Mouse (Mus musculus) lung, embryonic 14.5 days (tissue): ENCODE measurements around the gene Tmem135. TPM values are rescaled to one million over a fixed set of nuclear protein-coding genes. Genes with fewer than 3 reads are reported as not detected.
A peak's percentile ranks its signal among the peaks of the same experiment; 100 is the strongest.

Experiments used
- ATAC-seq: fragments of 200-750 bp; cut with Nextera tagmentation; 2 replicates; pipeline ENCODE4 v1.8.0; 2017; ENCODE audit warnings: mild to moderate bottlenecking, moderate TSS enrichment, moderate library complexity; ENCODE audit not compliant: insufficient read depth
- DNase-seq: peaks from one replicate; pipeline ENCODE4 v3.0.0-alpha.2; 2015
- H3K27ac ChIP-seq: fragments of 300-500 bp; sonication (generic); 2 replicates; pipeline ENCODE4 v1.5.1; 2014; ENCODE audit warnings: low read depth, mild to moderate bottlenecking, moderate library complexity
- H3K27me3 ChIP-seq: fragments of 300-500 bp; sonication (generic); 2 replicates; pipeline ENCODE4 v1.6.1; 2014; ENCODE audit warnings: low read length, control low read depth; ENCODE audit not compliant: insufficient read depth
- H3K36me3 ChIP-seq: fragments of 300-500 bp; sonication (generic); 2 replicates; pipeline ENCODE4 v1.6.1; 2014; ENCODE audit warnings: control low read depth; ENCODE audit not compliant: insufficient read depth
- H3K4me1 ChIP-seq: fragments of 300-500 bp; sonication (generic); 2 replicates; pipeline ENCODE4 v1.6.1; 2014; ENCODE audit warnings: antibody characterized with exemption, control low read depth; ENCODE audit not compliant: insufficient read depth
- H3K4me2 ChIP-seq: fragments of 300-500 bp; sonication (generic); 2 replicates; pipeline ENCODE4 v1.6.1; 2014; ENCODE audit warnings: mild to moderate bottlenecking
- H3K4me3 ChIP-seq: fragments of 300-500 bp; sonication (generic); 2 replicates; pipeline ENCODE4 v1.5.1; 2014; ENCODE audit warnings: low read depth, low read length
- H3K9ac ChIP-seq: fragments of 300-500 bp; sonication (generic); 2 replicates; pipeline ENCODE4 v1.6.1; 2014
- H3K9me3 ChIP-seq: fragments of 300-500 bp; sonication (generic); 2 replicates; pipeline ENCODE4 v1.6.1; 2016; ENCODE audit warnings: low read depth, low read length, control low read depth
- CTCF ChIP-seq: IDR thresholded peaks from 2 replicates; pipeline ENCODE4 v1.5.1; 2016; ENCODE audit warnings: antibody characterized with exemption, low read depth
- WGBS: fragments of 180-500 bp; shearing (Covaris S2); extraction: QIAGEN DNeasy Blood & Tissue Kit; methylation state at CpG from one replicate; pipeline ENCODE4 v1.1.7; 2014; 5-methylcytosine and 5-hydroxymethylcytosine counted together
- polyA plus RNA-seq: library from polyadenylated mRNA; unstranded; fragments of >200 nt; fragmentation: Nextera tagmentation; extraction: Ambion mirVana; gene quantifications from 2 replicates; pipeline ENCODE4 v1.2.1, GENCODE M21; 2014

Tmem135 gene
- polyA plus RNA-seq, 1 experiment from 2014 or later: 22.9 TPM

DNA sequence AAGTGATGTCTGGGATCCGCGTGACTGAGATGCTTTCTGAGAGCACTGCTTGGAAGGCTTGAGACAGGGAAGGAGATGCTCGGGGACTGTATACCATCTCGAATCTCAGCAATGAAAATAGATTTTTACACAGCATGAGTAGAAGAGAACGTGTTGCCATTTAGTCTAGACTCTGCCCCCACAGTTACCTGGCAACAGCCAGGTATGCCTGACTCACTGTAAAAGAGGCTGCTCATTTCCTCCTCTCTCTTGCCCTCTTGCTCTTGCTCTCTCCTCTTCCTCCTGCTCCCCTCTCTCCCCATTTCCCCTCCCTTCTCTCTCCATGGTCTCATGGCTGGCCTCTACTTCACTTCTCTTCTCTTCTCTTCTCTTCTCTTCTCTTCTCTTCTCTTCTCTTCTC is 20.6 kb upstream of the Tmem135 start:
- no peak overlapping the region for H3K27ac ChIP-seq
- DNase-seq: no peak
- no peak for ATAC-seq
- H3K4me3 ChIP-seq: no peak overlapping the region
- H3K27me3 ChIP-seq: no peaks in the 10 kb centered on the region
- H3K4me2 ChIP-seq: no peak overlapping the region
- H3K9ac ChIP-seq: no peak overlapping the region
- 62% methylated on average over 5 of the region's 5 CpGs for WGBS
- H3K9me3 ChIP-seq: no peaks in the 10 kb centered on the region
- no peak for TF ChIP-seq CTCF
- no peaks in the 10 kb centered on the region for H3K4me1 ChIP-seq
- no peaks in the 10 kb centered on the region for H3K36me3 ChIP-seq

DNA sequence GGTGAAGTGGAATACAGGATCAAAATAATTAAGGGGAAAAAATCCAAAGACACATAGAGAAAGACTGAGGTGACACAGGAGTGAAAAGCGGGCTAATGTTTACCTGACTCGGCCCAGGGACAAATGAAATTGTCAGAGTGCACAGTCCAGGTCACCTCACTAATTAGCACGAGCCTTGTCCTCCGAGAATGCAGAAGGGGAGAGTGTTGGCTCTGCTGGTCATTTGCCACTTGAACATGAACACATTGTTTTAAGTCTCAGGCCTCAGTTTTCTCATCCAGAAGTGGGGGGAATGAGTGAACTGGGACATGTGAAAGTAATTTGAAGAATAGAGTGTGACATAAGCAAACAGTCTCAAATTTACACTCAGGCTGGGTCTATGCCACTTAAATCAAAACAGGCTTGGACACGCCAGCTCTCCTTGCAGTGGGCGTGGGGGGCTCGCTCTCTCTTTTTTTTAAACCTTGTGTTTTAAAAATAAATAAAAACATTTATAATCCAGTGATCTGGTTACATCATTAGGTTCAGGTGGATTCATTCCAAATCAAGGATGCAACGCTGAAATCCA is 19.8 kb upstream of the Tmem135 start:
- Histone ChIP-seq H3K9me3 (no peaks in the 10 kb centered on the region), H3K4me3 (no peak overlapping the region), H3K4me2 (no peak overlapping the region), H3K27ac (no peak overlapping the region), H3K27me3 (no peaks in the 10 kb centered on the region), H3K4me1 (no peaks in the 10 kb centered on the region), H3K36me3 (no peaks in the 10 kb centered on the region), H3K9ac (no peak overlapping the region)
- WGBS: 35% methylated on average over 8 of the region's 8 CpGs
- TF ChIP-seq CTCF: no peak
- ATAC-seq (no peak), DNase-seq (no peak)

GRCm38 (mm10) chr7:89423194-89423593 is 19.2 kb upstream of the Tmem135 start:
- 11% methylated on average over 5 of the region's 5 CpGs for WGBS
- ATAC-seq (no peak), DNase-seq (no peak)
- Histone ChIP-seq H3K9me3 (no peaks in the 10 kb centered on the region), H3K36me3 (no peaks in the 10 kb centered on the region), H3K27me3 (no peaks in the 10 kb centered on the region), H3K27ac (no peak overlapping the region), H3K4me1 (no peaks in the 10 kb centered on the region; the same call in 1 of the 2 replicates), H3K9ac (no peak overlapping the region), H3K4me2 (no peak overlapping the region), H3K4me3 (no peak overlapping the region)
- TF ChIP-seq CTCF: no peak

- Histone ChIP-seq H3K9me3 (no peaks in the 10 kb centered on the region), H3K27me3 (no peaks in the 10 kb centered on the region), H3K4me3 (no peak overlapping the region), H3K4me2 (no peak overlapping the region), H3K36me3 (no peaks in the 10 kb centered on the region), H3K9ac (no peak overlapping the region), H3K4me1 (no peaks in the 10 kb centered on the region; the same call in 1 of the 2 replicates), H3K27ac (no peak overlapping the region)
- ATAC-seq (no peak), DNase-seq (no peak)
- 26% methylated on average over 8 of the region's 8 CpGs for WGBS
- no peak for TF ChIP-seq CTCF
These were observed 18.6 kb upstream of the Tmem135 start for GRCm38 (mm10) chr7:89422650-89423049.

DNA sequence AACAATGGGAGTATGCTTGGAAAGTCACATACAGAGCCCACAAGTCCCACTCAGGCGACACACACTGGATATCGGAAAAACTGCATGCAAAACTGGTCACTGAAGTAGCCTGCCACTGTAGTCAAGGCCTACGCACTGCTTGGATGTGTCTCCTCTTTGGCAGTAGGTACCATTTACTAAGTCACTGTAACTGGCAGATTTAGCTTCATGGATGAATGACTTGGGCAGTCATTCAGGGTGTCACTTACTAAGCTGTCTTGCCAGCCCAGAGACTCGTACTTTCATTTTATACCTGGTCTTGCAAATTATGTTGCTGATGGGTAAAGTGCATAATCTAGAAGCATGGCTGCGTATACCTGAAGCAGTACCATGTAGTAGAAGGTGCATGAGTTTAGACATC is 17.3 kb upstream of the Tmem135 start:
- no peak for TF ChIP-seq CTCF
- DNase-seq (no peak), ATAC-seq (no peak)
- Histone ChIP-seq H3K27me3 (no peaks in the 10 kb centered on the region), H3K4me2 (no peak overlapping the region), H3K9me3 (no peaks in the 10 kb centered on the region), H3K36me3 (no peaks in the 10 kb centered on the region), H3K27ac (no peak overlapping the region), H3K9ac (no peak overlapping the region), H3K4me1 (no peaks in the 10 kb centered on the region; the same call in 1 of the 2 replicates), H3K4me3 (no peak overlapping the region)
- WGBS: 89% methylated on average over 5 of the region's 5 CpGs

GRCm38 (mm10) chr7:89418917-89419679 is 15.1 kb upstream of the Tmem135 start:
- Histone ChIP-seq H3K27ac (peak overlapping the region; percentile 30; the same call in 1 of the 2 replicates), H3K36me3 (no peaks in the 10 kb centered on the region), H3K4me3 (no peak overlapping the region), H3K27me3 (no peaks in the 10 kb centered on the region), H3K9me3 (no peaks in the 10 kb centered on the region), H3K4me1 (no peaks in the 10 kb centered on the region; the same call in 1 of the 2 replicates), H3K4me2 (peak overlapping the region; percentile 37), H3K9ac (0 out of 2 replicates have a peak overlapping the region, but pooled peaks have one; percentile 24)
- WGBS: 22% methylated on average over 3 of the region's 3 CpGs
- DNase-seq (peak; percentile 72), ATAC-seq (peak; percentile 36)
- TF ChIP-seq CTCF: peak; percentile 65

- TF ChIP-seq CTCF: no peak
- ATAC-seq: peak; percentile 47; the same call in 1 of the 2 replicates
- Histone ChIP-seq H3K9ac (no peak overlapping the region), H3K9me3 (no peaks in the 10 kb centered on the region), H3K4me1 (no peaks in the 10 kb centered on the region; the same call in 1 of the 2 replicates), H3K36me3 (no peaks in the 10 kb centered on the region), H3K27me3 (no peaks in the 10 kb centered on the region), H3K27ac (peak overlapping the region; percentile 30; the same call in 1 of the 2 replicates), H3K4me2 (peak overlapping the region; percentile 37), H3K4me3 (no peak overlapping the region)
- WGBS: 45% methylated on average over 8 of the region's 8 CpGs
- peak; percentile 19 for DNase-seq
These were observed 14.2 kb upstream of the Tmem135 start for GRCm38 (mm10) chr7:89418127-89418653.
